Mouse (Mus musculus): ENCODE data around the gene Hs3st3a1.

Gene Hs3st3a1

DNA sequence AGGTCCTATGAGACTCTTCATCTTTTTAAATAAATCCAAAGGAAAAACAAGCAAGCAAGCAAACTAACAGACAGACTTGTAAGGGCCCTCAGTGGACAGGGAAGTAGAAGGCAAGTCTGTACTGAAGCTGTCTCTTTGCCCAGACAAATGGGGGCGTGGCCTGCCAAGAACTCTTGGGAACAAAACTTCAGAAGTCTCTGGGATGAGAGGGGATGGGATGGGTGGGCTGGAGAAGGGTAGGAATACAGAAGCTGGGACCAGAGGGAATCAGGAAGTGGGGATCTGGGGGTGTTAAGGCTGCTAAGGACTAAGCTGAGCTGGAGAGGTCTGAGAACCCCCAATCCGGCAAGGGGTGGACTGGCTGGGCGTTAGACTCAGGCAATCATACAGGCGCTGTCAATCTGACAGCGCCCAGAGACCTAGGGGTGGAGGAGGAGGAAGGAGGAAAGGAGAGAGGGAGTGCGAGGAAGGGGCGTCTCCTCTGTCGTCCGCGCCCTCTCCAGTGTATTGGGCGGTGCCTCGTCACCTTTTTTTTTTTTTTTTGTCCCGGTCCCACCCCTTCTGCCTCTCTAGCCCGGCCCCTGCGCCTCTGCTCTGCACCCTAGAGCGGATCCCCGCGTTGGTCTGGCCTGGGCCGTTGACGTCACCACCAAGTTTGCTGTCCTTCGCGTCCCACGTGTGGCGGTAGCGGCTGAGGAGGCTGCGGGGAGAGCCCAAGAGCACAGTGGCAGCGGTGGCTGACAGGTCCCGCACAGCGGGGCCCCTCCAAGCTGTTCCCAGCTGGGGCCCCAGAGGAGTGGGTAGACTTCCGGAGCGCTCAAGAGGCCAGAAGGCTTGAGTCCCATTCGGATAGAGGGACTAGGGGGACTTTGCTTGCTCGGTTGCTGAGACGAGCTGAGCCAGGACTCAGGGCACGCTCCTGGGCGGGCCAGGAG lies at the start of gene Hs3st3a1:
Hs3st3a1 (plus strand) TSS at position 722 of the 935 bp plus-strand sequence.
- DNase-seq (ENCODE audit: low spot score), result no peak

- no peak for DNase-seq (ENCODE audit: low spot score)
Observed at GRCm38 (mm10) chr11:64386333-64386732, 48.8 kb upstream of the Hs3st3a1 start.

DNA sequence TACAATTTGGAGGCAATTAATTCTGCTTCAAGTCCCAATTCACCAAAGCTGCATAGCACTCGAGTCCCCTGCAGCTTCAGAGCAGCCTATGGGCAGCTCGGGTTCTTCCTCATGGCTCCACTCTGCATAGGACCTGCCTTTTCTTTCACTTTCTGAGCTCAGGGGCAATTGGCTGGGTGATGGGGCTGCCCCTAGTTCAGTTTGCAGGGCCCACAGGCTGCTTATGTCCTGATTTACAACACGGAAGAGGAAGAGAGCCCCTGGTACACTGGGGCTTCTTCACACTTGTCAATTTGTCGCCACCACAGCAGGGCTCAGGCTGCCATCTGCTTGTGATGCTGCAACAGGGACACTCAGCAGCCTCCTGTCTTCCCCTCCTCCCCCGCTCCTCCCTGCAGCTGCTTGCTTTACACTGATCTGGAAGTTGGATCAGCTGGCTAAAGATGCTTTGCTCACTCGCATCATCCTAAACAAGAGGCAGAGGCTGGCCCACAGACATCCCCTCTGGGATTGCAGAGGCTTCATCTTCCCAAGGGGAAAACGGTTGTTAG lies 38.7 kb upstream of the Hs3st3a1 start:
- peak; percentile 39 for DNase-seq (ENCODE audit: low spot score)

GRCm38 (mm10) chr11:64396949-64397348 lies 38.2 kb upstream of the Hs3st3a1 start:
- DNase-seq (ENCODE audit: low spot score), result no peak

GRCm38 (mm10) chr11:64397612-64398011 lies 37.5 kb upstream of the Hs3st3a1 start:
- no peak for DNase-seq (ENCODE audit: low spot score)

DNA sequence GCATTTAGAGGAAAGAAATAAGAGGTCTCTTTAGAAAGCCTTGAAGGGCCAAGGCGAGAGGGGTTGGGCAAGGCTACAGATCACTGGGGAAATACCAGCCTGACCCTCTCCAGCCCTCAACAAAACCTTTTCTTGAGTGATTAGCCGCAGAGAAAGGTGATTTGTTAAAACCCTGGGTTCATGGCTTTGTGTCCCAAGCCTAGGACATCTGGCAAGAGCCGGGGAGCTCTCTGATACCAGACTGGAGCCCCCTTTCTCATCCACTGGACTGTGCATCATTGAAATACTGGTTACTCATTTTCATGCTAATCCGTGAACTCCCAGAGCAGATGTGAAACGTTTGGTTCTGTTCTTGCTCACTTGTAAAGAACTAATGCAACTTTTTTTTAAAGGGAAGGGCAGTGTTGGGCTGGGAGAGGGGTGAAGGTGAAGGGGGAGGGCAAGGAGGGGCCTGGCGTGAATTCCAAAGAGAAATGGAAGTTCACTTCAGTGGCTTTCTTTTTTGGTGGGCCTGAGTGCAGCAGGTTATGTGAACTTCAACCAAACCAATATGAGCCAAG lies 34.5 kb upstream of the Hs3st3a1 start:
- DNase-seq (ENCODE audit: low spot score), result no peak

DNA sequence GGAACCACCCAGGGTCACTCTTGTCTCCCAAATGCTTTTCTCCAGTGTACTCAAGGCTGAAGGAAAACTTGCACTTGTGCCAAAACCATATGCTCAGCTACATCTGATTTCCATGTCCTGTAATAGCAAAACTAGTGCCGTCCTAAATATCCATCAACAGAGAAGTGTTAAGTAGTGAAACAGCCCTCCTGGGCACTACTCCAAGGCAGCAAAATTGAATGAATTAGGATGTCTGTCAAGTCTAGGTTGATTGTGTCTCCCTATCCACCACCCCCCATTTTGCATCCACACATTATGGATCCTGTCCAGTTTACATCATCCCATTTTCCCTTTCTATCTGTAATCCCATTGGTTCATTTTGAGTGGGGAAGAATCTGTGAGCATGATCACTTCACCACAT lies 16.2 kb upstream of the Hs3st3a1 start:
- DNase-seq (ENCODE audit: low spot score), result no peak

DNA sequence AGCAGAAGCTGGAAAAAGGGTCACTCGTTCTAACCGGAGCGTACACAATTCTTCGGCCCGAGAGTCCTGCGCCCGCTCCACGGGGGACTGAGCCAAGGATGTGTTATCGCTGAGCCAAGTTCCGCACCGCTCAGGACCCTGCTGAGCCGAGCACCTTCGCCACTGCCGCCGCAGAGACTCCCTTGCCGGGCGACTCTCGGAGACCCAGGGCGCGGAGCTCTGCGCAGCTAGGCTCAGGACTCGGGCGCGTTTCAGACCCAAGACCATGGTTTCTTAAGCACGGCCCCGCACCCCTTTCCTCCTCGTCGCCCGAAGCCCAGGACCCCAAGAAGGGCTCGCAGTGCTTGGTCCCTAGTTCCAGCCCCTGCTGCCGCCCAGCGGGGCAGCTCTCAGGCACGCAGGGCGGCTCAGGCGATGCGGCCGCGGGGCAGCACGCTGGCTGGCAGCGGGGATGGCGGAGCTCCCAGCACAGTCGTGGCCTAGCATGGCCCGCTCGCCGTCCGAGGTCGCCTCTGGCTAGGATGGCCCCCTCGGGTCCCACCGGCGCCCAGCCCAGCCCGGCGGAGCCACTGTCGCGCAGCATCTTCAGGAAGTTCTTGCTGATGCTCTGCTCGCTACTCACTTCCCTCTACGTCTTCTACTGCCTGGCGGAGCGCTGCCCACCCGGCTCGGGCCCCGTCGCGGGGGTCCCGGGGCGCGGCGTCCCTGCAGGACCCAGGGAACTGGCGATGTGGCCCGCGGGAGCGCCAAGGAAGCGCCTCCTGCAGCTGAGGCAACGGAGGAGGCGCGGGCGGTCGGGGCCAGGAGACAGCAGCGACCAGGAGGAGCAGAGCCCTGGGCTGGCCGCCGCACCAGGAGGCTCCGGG lies 647 bp downstream of the Hs3st3a1 start:
- DNase-seq (ENCODE audit: low spot score), result no peak

DNA sequence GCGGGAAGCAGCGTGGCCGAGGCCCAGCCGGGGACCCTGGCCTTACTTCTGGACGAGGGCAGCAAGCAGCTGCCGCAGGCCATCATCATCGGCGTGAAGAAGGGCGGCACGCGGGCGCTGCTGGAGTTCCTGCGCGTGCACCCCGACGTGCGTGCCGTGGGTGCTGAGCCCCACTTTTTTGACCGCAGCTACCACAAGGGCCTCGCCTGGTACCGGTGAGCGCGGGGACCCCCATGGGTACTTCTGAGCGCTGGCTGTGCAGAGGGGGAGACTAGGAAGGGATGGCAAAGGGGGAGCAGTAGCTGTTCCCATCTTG lies 1.2 kb downstream of the Hs3st3a1 start, which contains the start of gene F930015N05Rik:
F930015N05Rik (minus strand) TSS at position 242 of the 316 bp plus-strand sequence.
- no peak for DNase-seq (ENCODE audit: low spot score)

DNA sequence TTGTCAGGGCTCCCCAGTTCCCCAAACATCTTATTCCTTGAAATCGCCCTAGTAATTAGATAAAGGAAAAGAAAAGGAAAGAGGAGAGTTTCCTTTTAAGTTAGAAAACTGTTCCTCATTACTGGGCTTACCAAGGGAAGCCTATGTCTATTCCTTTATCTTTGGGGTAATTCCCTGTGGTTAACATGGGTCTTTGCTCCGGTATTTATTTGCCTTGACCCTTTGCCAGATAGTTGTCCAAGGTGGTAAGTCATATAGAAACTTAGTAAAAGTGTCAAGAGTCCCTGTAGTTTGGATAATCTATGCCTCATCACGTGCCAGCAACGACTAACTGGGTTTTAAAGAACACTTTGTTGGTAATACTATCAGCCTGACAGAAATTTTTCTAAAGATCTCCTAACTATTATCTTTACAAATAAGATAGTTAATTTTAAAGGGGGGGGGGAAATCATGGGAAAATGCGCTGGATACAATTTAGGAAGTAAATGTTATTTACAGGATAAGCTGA lies 1.7 kb downstream of the Hs3st3a1 start:
- DNase-seq (ENCODE audit: low spot score), result no peak

DNA sequence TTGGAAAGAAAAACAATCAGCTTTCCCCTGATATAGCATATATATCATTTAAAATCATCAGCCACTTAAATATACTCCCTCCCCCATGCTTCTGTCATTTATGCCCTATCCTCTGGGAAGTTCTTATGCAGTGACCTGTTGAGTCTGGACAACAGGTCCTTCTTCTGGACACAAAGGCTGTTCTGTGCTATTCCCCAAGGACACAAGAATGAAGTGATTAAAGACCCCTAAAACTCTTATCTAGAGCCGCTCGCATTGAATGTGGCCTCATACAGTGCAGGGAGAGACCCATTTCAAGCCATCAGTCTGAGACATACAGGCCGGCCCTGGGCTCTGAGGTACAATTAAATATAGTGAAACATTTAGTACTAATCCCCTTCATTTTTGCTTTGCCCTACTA lies 2.6 kb downstream of the Hs3st3a1 start:
- DNase-seq (ENCODE audit: low spot score), result no peak

GRCm38 (mm10) chr11:64438909-64439308 lies 3.8 kb downstream of the Hs3st3a1 start:
- DNase-seq (ENCODE audit: low spot score), result no peak

DNA sequence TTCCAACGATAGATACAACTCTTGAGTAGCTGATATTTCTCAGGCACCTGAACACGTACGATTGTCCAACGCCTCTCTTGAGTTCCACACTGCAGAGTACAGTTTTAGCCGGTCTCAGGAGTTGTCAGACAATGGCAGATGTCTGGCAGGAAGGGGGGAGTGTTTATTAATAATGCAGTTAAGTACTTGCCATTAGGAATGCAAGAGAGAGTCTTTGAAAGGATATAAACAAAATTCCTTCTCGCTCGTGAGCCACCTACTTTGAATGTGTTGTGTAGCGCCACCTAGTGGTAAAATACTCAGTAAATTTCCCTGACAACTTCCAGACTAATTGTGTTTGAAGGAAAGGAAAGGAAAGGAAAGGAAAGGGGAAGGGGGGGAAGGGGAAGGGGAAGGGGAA lies 7.0 kb downstream of the Hs3st3a1 start:
- DNase-seq (ENCODE audit: low spot score), result peak; percentile 78

DNA sequence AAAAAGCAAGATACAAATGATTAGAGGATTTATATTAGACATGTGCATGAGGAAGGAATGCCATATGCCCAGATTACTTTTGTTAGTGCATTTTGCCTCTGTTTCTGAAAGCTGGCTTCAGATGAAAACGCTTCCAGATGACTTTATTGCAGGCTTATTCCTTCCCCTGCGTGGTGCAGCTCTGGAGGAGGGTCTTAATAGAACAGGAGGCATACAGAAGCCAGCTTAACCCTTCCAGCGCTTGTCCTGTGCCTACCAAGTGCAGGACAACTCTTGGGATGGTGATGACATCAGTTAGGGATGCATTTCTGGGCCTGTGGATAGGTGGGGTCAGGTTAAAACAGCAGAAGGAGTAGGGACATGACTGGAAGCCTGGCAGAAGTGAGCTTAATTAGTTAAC lies 7.6 kb downstream of the Hs3st3a1 start:
- no peak for DNase-seq (ENCODE audit: low spot score)

DNA sequence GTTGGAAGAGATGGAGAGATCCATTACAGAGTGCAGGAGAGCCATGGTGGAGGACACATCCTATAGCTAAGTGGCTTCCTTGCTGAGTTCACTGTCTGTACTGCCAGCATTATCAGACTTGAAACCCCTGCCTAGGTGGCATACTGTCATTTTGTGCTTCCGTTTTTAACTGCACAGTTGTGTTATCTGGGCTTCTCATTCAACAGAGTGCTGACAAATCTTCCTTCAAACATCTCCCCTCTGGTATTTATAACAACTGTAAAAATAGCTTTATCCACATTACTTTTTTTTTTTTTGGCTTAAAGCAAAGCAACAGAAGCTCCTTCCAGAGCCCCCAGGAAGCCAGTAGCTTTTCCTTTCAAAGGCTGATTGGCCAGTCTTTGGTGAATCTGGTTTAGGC lies 10.1 kb downstream of the Hs3st3a1 start:
- no peak for DNase-seq (ENCODE audit: low spot score)

- DNase-seq (ENCODE audit: low spot score), result no peak
Observed at GRCm38 (mm10) chr11:64448586-64449315, 13.6 kb downstream of the Hs3st3a1 start.

DNA sequence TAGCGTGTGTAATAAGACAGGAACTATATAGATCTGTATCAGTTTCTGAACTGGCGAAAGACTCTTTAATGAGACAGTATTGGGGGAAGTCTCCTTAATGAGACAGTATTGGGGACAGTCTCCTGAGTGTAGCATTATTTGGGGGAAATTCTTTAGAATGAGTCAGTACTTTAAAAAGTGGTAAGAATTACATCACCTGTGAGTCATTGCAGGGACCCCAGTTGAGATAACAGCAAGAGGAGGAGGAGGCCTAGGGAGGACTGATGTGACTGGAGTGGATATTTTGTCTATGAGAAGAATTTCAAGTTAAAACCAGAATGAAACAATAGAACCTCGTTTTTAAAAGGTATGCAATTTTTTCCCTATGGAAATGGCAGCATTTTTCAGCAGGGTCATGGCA lies 26.6 kb downstream of the Hs3st3a1 start:
- no peak for DNase-seq (ENCODE audit: low spot score)

DNA sequence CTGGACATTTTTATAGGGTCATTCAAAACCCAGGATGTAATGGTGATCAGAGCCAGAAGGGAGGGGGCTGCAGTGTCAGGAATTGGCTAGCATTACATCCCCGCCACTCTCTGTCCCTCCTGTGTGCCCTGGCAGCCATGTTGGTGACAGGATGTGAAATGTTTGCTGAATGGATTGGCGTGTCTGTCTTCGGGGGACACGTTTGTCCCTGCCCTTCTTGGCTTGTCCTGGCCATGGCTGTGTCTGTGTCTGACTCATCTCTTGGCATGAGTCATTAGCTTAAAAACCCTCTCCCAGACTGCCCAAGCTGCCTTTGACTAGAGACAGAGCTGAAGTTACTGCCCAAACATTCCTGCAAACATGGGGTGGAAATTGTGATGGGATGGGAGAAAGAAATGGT lies 33.6 kb downstream of the Hs3st3a1 start:
- no peak for DNase-seq (ENCODE audit: low spot score)

DNA sequence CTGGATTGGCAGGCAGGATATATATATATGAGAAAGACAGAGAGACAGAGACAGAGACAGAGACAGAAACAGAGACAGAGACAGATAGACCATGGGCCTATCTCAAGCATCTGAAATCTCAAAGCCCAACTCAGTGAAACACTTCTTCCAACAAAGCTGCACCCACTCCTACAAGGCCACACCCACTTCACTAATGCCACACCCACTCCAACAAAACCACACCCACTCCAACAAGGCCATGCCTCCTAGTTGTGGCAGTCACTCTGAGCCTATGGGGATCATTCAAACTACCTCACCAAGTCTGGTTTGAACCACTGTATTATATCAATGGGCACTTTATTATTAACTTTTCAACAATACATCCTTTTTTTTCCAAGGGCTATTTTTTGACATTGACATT lies 35.6 kb downstream of the Hs3st3a1 start:
- DNase-seq (ENCODE audit: low spot score), result no peak

- no peak for DNase-seq (ENCODE audit: low spot score)
Observed at GRCm38 (mm10) chr11:64473679-64474078, 38.5 kb downstream of the Hs3st3a1 start.

GRCm38 (mm10) chr11:64481445-64481844 lies 46.3 kb downstream of the Hs3st3a1 start:
- no peak for DNase-seq (ENCODE audit: low spot score)
